Mouse (Mus musculus) limb, embryonic 10.5 days (tissue): ENCODE results near the gene Hlx. TPM values are rescaled to one million over a fixed set of nuclear protein-coding genes. Genes with fewer than 3 reads are reported as not detected.

Experiments
- DNase-seq: peaks from one replicate; pipeline ENCODE4 v3.0.0-alpha.2; 2017; ENCODE audit warnings: low spot score
- H3K27ac ChIP-seq: fragments of 300-500 bp; sonication (generic); 2 replicates; pipeline ENCODE4 v1.5.1; 2016; ENCODE audit warnings: mild to moderate bottlenecking
- H3K27me3 ChIP-seq: fragments of 300-500 bp; sonication (generic); 2 replicates; pipeline ENCODE4 v1.6.1; 2016; ENCODE audit warnings: low read depth, mild to moderate bottlenecking; ENCODE audit not compliant: poor library complexity, severe bottlenecking
- H3K36me3 ChIP-seq: fragments of 300-500 bp; sonication (generic); 2 replicates; pipeline ENCODE4 v1.6.1; 2016; ENCODE audit warnings: mild to moderate bottlenecking, moderate library complexity
- H3K4me1 ChIP-seq: fragments of 300-500 bp; sonication (generic); 2 replicates; pipeline ENCODE4 v1.6.1; 2016
- H3K4me3 ChIP-seq: fragments of 300-500 bp; sonication (generic); 2 replicates; pipeline ENCODE4 v1.5.1; 2016; ENCODE audit warnings: mild to moderate bottlenecking, moderate library complexity
- H3K9me3 ChIP-seq: fragments of 300-500 bp; sonication (generic); replicated peaks from 2 replicates; pipeline ENCODE4 v1.6.1; 2016; ENCODE audit warnings: mild to moderate bottlenecking
- WGBS: fragments of 180-500 bp; shearing (Covaris S2); methylation state at CpG from one replicate; pipeline ENCODE4 v1.1.7; 2016; 5-methylcytosine and 5-hydroxymethylcytosine counted together
- polyA plus RNA-seq: library from polyadenylated mRNA; unstranded; fragments of >200 nt; fragmentation: Nextera tagmentation; extraction: Ambion mirVana; gene quantifications from 2 replicates; pipeline ENCODE4 v1.2.1, GENCODE M21; 2016

The Hlx gene
- polyA plus RNA-seq, 1 experiment from 2014 or later: 7.2 TPM

- 86% methylated on average over 11 of the region's 11 CpGs for WGBS
- no peak overlapping the region for H3K4me3 ChIP-seq
- no peaks in the 10 kb centered on the region for H3K36me3 ChIP-seq
- no peaks in the 10 kb centered on the region for H3K27me3 ChIP-seq
- no peaks in the 10 kb centered on the region for H3K9me3 ChIP-seq
- H3K4me1 ChIP-seq: no peaks in the 10 kb centered on the region
- H3K27ac ChIP-seq: no peak overlapping the region
- DNase-seq: no peak
Measured at GRCm38 (mm10) chr1:184750114-184750664, 17.8 kb upstream of the Hlx start.

GRCm38 (mm10) chr1:184748692-184749152 lies 16.3 kb upstream of the Hlx start:
- Histone ChIP-seq H3K9me3 (no peaks in the 10 kb centered on the region), H3K27me3 (0 out of 2 replicates have a peak, but pooled peaks cover 5% of the 10 kb centered on the region), H3K4me3 (no peak overlapping the region), H3K4me1 (0 out of 2 replicates have a peak, but pooled peaks cover 3% of the 10 kb centered on the region), H3K27ac (no peak overlapping the region), H3K36me3 (no peaks in the 10 kb centered on the region)
- DNase-seq: no peak
- 85% methylated on average over 14 of the region's 14 CpGs for WGBS

- peak; percentile 68 for DNase-seq
- H3K27me3 ChIP-seq: peaks cover 80% of the 10 kb centered on the region
- no peak overlapping the region for H3K4me3 ChIP-seq
- 8% methylated on average over 14 of the region's 14 CpGs for WGBS
- H3K27ac ChIP-seq: no peak overlapping the region
- no peaks in the 10 kb centered on the region for H3K36me3 ChIP-seq
- no peaks in the 10 kb centered on the region for H3K9me3 ChIP-seq
- H3K4me1 ChIP-seq: peaks cover 7% of the 10 kb centered on the region
Measured at GRCm38 (mm10) chr1:184737876-184738479, 5.6 kb upstream of the Hlx start.

- Histone ChIP-seq H3K4me3 (no peak overlapping the region), H3K4me1 (peaks cover 11% of the 10 kb centered on the region), H3K27me3 (peaks cover 84% of the 10 kb centered on the region), H3K9me3 (no peaks in the 10 kb centered on the region), H3K36me3 (no peaks in the 10 kb centered on the region), H3K27ac (no peak overlapping the region)
- WGBS: 32% methylated on average over 2 of the region's 2 CpGs
- no peak for DNase-seq
Measured at GRCm38 (mm10) chr1:184737228-184737627, 4.8 kb upstream of the Hlx start.

GRCm38 (mm10) chr1:184736260-184736659 lies 3.8 kb upstream of the Hlx start:
- Histone ChIP-seq H3K4me3 (no peak overlapping the region), H3K36me3 (no peaks in the 10 kb centered on the region), H3K4me1 (peaks cover 20% of the 10 kb centered on the region), H3K9me3 (no peaks in the 10 kb centered on the region), H3K27ac (no peak overlapping the region), H3K27me3 (peaks cover 94% of the 10 kb centered on the region)
- 12% methylated on average over 5 of the region's 5 CpGs for WGBS
- no peak for DNase-seq

- Histone ChIP-seq H3K4me3 (no peak overlapping the region), H3K9me3 (no peaks in the 10 kb centered on the region), H3K4me1 (peaks cover 20% of the 10 kb centered on the region), H3K27me3 (peaks cover 97% of the 10 kb centered on the region), H3K27ac (no peak overlapping the region), H3K36me3 (no peaks in the 10 kb centered on the region)
- 2% methylated on average over 25 of the region's 25 CpGs for WGBS
- DNase-seq: no peak
Measured at GRCm38 (mm10) chr1:184734991-184735920, 2.8 kb upstream of the Hlx start.

DNA sequence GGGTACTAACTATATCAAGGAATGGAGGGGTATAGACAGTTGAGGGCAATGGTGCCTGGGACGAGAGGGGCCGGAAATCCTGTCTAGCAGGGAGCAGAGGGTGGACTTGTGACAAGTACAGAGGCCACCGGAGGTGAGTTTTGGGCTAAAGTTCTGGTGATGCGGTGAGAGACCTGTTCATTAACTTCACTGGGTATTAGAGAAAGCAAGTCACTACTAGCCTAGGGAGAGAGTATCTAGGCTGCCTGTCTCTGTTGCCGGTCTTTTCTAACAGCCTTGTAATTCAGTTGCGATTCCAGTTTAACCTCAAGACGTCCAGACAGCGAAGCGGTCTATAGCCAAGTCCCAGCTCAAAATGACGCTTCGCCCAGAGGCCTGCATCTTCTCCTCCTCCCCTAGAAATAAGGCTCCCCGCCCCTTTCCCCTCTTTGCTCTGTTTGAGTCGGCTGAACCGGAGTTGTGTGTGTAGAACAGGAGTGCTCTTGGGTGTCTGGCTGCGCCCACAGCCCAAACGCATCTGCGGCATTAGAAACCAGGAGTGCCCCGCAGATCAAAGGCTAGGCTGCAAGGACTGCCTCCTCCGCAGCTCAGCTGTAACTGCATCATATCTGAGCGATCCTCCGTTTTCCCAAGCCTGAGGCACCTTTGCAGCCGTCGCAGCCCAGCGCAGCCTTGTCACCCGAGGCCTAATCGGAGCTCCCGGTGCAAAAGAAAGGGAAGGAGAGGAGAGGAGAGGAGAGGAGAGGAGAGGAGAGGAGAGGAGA lies 1.8 kb upstream of the Hlx start:
- Histone ChIP-seq H3K36me3 (no peaks in the 10 kb centered on the region), H3K4me3 (peak overlapping the region; percentile 24)
- WGBS: under 1% methylated on average over 27 of the region's 27 CpGs

GRCm38 (mm10) chr1:184733300-184734066 lies 1.1 kb upstream of the Hlx start:
- Histone ChIP-seq H3K4me1 (peaks cover 20% of the 10 kb centered on the region), H3K27me3 (peaks cover 97% of the 10 kb centered on the region), H3K36me3 (no peaks in the 10 kb centered on the region), H3K27ac (no peak overlapping the region), H3K4me3 (peak overlapping the region; percentile 72), H3K9me3 (no peaks in the 10 kb centered on the region)
- WGBS: 1% methylated on average over 28 of the region's 28 CpGs
- no peak for DNase-seq

More for the DNA sequence above, 1.8 kb upstream of the Hlx start:
- Histone ChIP-seq H3K4me1 (peaks cover 20% of the 10 kb centered on the region), H3K27ac (no peak overlapping the region), H3K27me3 (peaks cover 97% of the 10 kb centered on the region), H3K9me3 (no peaks in the 10 kb centered on the region)
- peak; percentile 64 for DNase-seq

- Histone ChIP-seq H3K27ac (peak overlapping the region; percentile 75), H3K27me3 (peaks cover 97% of the 10 kb centered on the region), H3K4me3 (peak overlapping the region; percentile 72), H3K4me1 (peaks cover 32% of the 10 kb centered on the region), H3K9me3 (no peaks in the 10 kb centered on the region), H3K36me3 (no peaks in the 10 kb centered on the region)
- peak; percentile 69 for DNase-seq
- under 1% methylated on average over 85 of the region's 85 CpGs for WGBS
Measured at GRCm38 (mm10) chr1:184731644-184732545, 524 bp downstream of the Hlx start.

DNA sequence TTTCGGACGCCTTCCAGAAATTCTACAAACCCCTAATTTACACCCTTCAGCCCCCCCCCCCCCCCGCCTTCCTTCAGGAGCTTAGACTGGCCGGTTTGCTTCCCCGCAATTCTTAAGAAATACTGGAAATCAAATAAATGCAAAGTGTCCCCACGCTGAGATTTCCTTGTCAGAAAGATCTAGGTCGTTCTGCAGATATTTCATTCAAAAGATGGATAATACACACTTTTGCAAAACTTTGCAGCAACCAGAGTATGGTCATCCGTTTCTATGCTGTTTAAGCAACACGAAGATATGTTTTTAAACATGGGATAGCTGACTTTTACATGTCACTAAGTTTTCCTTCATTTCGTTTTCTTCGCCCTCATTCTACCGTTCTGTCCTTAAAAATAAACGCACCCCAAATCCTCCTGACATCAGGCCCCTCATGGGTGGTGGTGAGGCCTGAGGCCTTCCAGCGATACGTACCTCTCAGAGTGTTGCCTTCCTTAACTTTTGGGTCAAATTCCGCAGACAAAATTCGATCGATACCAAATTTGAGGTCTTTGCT lies 1.3 kb downstream of the Hlx start:
- no peak for DNase-seq
- H3K27me3 ChIP-seq: peaks cover 97% of the 10 kb centered on the region
- H3K27ac ChIP-seq: peak overlapping the region; percentile 75
- no peaks in the 10 kb centered on the region for H3K9me3 ChIP-seq
- no peaks in the 10 kb centered on the region for H3K36me3 ChIP-seq
- H3K4me3 ChIP-seq: peak overlapping the region; percentile 72
- peaks cover 34% of the 10 kb centered on the region for H3K4me1 ChIP-seq
- under 1% methylated on average over 18 of the region's 18 CpGs for WGBS

DNA sequence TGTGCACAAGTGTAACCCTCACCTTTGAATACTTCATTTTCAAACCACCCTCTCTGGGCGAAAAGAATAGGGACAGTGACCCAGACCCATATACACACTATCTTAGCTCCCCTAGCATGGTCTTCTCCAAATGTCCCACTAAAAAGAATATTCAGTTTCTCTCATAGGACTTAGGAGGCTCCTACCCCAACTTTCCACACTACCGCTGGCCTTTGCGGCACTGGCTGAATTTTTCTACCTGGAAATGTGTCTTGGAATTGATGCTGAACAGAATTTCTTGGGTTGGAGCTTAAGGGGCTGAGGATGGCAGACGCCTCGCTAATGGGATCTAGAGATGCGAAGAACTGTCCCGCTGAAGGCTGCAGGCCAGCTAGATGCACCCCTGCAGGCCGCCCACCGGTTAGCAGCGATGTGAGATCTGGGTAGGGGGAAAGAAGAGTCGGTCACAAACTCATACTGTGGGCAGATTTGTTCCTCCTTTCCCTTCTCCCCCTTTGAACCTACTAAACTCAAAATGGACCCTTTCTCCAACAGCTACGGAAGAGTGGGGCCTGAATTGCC lies 1.9 kb downstream of the Hlx start:
- peak overlapping the region; percentile 72 for H3K4me3 ChIP-seq
- H3K27ac ChIP-seq: no peak overlapping the region
- H3K9me3 ChIP-seq: no peaks in the 10 kb centered on the region
- peaks cover 97% of the 10 kb centered on the region for H3K27me3 ChIP-seq
- 1% methylated on average over 12 of the region's 12 CpGs for WGBS
- peaks cover 34% of the 10 kb centered on the region for H3K4me1 ChIP-seq
- H3K36me3 ChIP-seq: no peaks in the 10 kb centered on the region
- peak; percentile 69 for DNase-seq
